Mouse (Mus musculus): ENCODE measurements around the gene Pcnx2.

DNA sequence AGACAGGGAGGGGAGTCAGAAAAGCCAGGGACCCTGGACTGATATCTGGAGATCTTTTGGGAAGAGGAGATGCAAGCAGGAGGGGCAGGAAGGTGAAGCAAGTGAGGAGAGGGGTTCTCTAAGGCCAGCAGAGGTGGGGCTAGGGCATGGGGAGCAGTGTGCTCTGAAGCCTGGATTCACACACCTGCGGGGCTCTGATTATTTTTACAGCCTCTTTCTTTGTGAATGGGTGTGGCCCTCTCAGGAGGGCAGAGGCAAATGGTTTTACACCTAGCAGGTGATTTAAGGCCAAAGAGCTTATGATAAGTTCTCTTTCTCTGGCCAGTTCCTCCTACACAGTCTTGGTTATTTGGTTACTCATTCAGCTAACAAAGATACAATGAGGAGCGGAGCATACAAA is 20.6 kb upstream of the Pcnx2 start:
- TF ChIP-seq GATA1 (IDR thresholded peaks at IDR 0.05; ENCODE audit: low read length) (no peak), TAL1 (IDR thresholded peaks at IDR 0.05; ENCODE audit: low read length) (no peak)

All from erythroblast, embryonic 14.5 days (primary cell).